Mouse (Mus musculus): Measurements from ENCODE around the gene Prm2. TPM values are rescaled to one million over a fixed set of nuclear protein-coding genes. Genes with fewer than 3 reads are reported as not detected.

The Prm2 gene
- polyA plus RNA-seq, 1 experiment from 2014 or later: not detected

DNA sequence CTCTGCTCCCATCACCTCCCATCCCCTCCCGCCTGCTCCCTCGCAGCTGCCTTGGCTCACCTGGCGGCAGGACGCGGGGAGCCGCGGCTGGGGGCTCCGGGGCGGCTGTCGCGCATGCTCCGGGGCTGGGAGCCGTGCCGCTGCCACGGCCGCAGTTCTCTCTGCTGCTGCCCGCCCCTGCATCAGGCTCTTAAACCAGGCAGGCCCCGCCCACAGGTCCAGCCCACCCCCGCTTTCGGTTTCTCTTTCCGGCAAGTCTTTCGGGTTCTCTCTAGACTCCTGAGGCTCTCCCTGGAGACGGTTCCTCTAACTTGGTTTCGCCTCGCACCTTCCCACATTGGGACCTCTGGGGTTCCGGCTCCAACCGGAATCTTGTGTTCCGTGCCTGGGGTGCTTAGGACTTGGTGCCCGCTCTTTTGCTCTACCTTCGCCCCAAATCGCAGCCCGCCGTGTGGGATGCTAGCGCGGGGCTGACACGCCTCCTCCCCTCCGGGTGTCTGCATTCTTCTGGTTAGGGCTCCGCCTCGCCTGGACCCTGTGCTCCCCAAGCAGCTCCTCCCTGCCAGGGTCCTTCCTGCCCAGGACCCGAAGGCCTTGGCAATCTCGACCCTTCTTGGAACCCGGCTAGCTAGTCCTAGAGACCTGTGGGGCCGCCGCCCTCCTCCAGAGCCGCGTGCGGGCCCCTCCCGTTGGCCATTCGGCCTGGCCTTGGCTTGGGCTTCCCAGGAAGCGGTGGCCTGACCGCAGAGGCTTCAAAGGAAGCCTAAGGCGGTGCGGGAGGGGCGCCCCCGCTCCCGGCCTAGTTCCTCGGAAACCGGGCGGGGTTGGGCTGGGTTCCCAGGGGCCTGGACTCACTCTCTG is 10.3 kb downstream of the Prm2 start, which contains the start of gene Socs1:
Gene Socs1 (minus strand): TSS at position 166 of the 861 bp plus-strand sequence.
- ATAC-seq (ENCODE audit: insufficient number of reproducible peaks, low FRiP score, low TSS enrichment, low read depth): peak; percentile 91
- under 1% methylated on average over 58 of the region's 59 CpGs for WGBS
- Histone ChIP-seq H3K27ac (replicated peaks) (peak within 1 kb of the TSS; percentile 100), H3K9me3 (replicated peaks) (no peaks in the 10 kb centered on the region), H3K36me3 (no peaks in the 10 kb centered on the region), H3K4me3 (replicated peaks) (peak within 1 kb of the TSS; percentile 75), H3K4me1 (peaks cover 56% of the 10 kb centered on the region), H3K27me3 (no peaks in the 10 kb centered on the region), H3K4me2 (replicated peaks) (peak within 1 kb of the TSS; percentile 84), H3K9ac (peak within 1 kb of the TSS; percentile 74)

DNA sequence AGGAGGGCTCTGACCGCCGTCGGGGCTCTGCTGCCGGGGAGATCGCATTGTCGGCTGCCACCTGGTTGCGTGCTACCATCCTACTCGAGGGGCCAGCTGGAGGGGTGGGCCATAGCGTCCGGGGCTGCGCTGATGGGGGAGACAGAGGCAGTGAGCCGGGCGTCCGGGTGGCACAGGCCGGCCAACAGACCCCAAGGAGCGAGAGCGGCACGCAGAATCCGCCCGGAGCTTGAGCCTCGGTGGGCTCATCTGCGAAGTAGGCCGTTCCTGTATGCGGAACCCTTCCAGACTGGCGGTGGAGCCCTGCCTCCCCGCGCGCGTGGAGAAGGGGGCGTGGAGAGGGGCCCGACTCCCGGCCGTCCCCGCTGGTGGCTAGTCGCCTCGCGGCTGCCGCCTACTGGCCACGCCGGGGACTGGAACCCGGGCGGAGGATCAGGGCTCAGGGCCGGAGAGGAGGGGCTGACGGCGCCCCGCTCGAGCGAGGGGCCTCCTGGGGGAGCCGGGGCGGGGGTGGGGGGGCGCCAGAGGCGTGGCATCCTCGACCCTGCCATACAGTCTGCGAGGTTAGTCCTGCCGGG is 11.1 kb downstream of the Prm2 start:
- Histone ChIP-seq H3K4me1 (peaks cover 62% of the 10 kb centered on the region), H3K27ac (replicated peaks) (peak overlapping the region; percentile 100)

GRCm38 (mm10) chr16:10783883-10784792 is 11.8 kb downstream of the Prm2 start:
- peak overlapping the region; percentile 74 for H3K9ac ChIP-seq
- no peaks in the 10 kb centered on the region for H3K27me3 ChIP-seq
- H3K4me1 ChIP-seq: peaks cover 62% of the 10 kb centered on the region
- peak overlapping the region; percentile 84 for H3K4me2 ChIP-seq (replicated peaks)
- no peaks in the 10 kb centered on the region for H3K9me3 ChIP-seq (replicated peaks)
- 1% methylated on average over 81 of the region's 81 CpGs for WGBS
- no peaks in the 10 kb centered on the region for H3K36me3 ChIP-seq
- peak overlapping the region; percentile 100 for H3K27ac ChIP-seq (replicated peaks)
- ATAC-seq (ENCODE audit: insufficient number of reproducible peaks, low FRiP score, low TSS enrichment, low read depth): no peak
- H3K4me3 ChIP-seq (replicated peaks): peak overlapping the region; percentile 75

More for the DNA sequence above, 11.1 kb downstream of the Prm2 start:
- no peaks in the 10 kb centered on the region for H3K9me3 ChIP-seq (replicated peaks)
- no peaks in the 10 kb centered on the region for H3K36me3 ChIP-seq
- ATAC-seq (ENCODE audit: insufficient number of reproducible peaks, low FRiP score, low TSS enrichment, low read depth): peak; percentile 88
- H3K4me3 ChIP-seq (replicated peaks): peak overlapping the region; percentile 75
- H3K4me2 ChIP-seq (replicated peaks): peak overlapping the region; percentile 84
- WGBS: under 1% methylated on average over 55 of the region's 55 CpGs
- H3K9ac ChIP-seq: peak overlapping the region; percentile 74
- H3K27me3 ChIP-seq: no peaks in the 10 kb centered on the region

- peak overlapping the region; percentile 56; the same call in 1 of the 2 replicates for H3K27ac ChIP-seq (replicated peaks)
- peaks cover 62% of the 10 kb centered on the region for H3K4me1 ChIP-seq
- no peak for ATAC-seq (ENCODE audit: insufficient number of reproducible peaks, low FRiP score, low TSS enrichment, low read depth)
- no peaks in the 10 kb centered on the region for H3K27me3 ChIP-seq
- 0 out of 2 replicates have a peak overlapping the region, but pooled peaks have one; percentile 74 for H3K9ac ChIP-seq
- peak overlapping the region; percentile 84 for H3K4me2 ChIP-seq (replicated peaks)
- H3K36me3 ChIP-seq: no peaks in the 10 kb centered on the region
- H3K4me3 ChIP-seq (replicated peaks): peak overlapping the region; percentile 75
- 47% methylated on average over 8 of the region's 8 CpGs for WGBS
- H3K9me3 ChIP-seq (replicated peaks): no peaks in the 10 kb centered on the region
Measured at GRCm38 (mm10) chr16:10783451-10783850, 12.5 kb downstream of the Prm2 start.

- WGBS: 9% methylated on average over 1 of the region's 1 CpGs
- H3K9me3 ChIP-seq (replicated peaks): no peaks in the 10 kb centered on the region
- no peaks in the 10 kb centered on the region for H3K36me3 ChIP-seq
- ATAC-seq (ENCODE audit: insufficient number of reproducible peaks, low FRiP score, low TSS enrichment, low read depth): no peak
- H3K27me3 ChIP-seq: no peaks in the 10 kb centered on the region
- no peak overlapping the region for H3K9ac ChIP-seq
- peak overlapping the region; percentile 75 for H3K4me3 ChIP-seq (replicated peaks)
- peak overlapping the region; percentile 56 for H3K27ac ChIP-seq (replicated peaks)
- H3K4me2 ChIP-seq (replicated peaks): peak overlapping the region; percentile 84
- H3K4me1 ChIP-seq: peaks cover 62% of the 10 kb centered on the region
Measured at GRCm38 (mm10) chr16:10783152-10783434, 12.8 kb downstream of the Prm2 start.

DNA sequence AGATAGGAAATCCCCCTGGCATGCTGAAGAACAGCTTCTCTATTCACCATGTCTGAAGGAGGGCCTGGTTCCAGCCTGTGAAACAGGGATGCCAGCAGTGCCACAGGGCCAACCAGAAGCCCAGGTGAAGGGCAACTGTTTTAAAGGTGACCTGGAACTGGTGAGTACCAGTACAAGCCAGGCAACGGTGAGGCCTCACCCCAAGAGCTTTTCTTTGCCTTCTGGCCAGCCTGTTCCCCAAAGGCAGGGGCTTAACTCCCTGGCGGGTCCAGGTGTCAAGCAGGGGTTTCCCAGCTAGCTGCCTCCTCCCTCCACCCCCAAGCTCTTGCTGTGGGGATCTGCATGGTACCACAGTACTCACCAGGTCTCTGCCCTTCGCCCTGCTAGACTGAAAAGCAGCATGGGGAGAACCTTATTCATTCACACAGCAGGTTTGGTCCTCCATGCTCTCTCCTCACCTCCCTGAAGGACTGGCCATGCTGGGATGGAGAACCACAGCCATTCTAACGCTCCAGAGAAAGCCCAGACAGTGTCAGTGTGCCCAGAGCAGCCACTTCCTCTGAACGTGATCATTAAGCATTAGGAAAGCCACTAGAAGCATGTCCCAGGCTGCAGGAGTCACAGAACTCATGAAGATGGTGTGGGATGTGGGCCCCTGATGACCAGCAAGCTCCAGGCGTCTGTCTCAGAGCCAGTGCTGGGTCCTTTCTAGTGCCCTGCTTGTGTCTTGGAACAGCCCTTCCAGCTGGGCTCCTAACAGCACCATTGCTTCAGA is 13.4 kb downstream of the Prm2 start:
- Histone ChIP-seq H3K9ac (no peak overlapping the region), H3K27ac (replicated peaks) (peak overlapping the region; percentile 56), H3K4me1 (peaks cover 62% of the 10 kb centered on the region), H3K27me3 (no peaks in the 10 kb centered on the region), H3K4me3 (replicated peaks) (peak overlapping the region; percentile 75), H3K4me2 (replicated peaks) (peak overlapping the region; percentile 84), H3K9me3 (replicated peaks) (no peaks in the 10 kb centered on the region), H3K36me3 (no peaks in the 10 kb centered on the region)
- WGBS: 31% methylated on average over 6 of the region's 6 CpGs
- ATAC-seq (ENCODE audit: insufficient number of reproducible peaks, low FRiP score, low TSS enrichment, low read depth): no peak

DNA sequence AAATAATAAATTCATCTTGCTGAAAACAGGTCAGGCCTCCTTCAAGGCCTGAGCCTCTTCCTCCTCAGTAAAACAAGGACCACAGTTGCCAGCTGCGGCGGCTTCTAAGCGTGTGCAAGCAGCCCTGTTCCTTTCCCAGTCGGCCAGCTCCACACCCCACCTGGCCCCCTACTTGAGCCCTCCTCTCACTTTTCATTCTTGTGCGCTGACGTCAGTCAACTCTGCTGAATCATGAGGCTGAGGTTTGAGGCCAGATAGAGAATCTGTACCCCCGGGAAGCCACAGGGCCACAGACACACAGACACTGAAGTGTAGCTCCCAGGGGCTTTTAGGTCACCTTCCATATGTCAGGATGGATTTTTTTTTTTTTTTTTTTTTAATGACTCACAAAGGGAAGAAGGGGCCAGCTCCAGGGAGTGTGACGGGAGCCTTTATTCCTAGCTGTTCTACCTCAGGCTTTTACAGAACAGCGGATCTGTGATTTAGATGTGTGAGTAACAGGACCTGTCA is 14.0 kb downstream of the Prm2 start:
- Histone ChIP-seq H3K27ac (replicated peaks) (peak overlapping the region; percentile 72; the same call in 1 of the 2 replicates), H3K4me3 (replicated peaks) (peak overlapping the region; percentile 75; the same call in 1 of the 2 replicates), H3K36me3 (no peaks in the 10 kb centered on the region), H3K27me3 (no peaks in the 10 kb centered on the region), H3K4me1 (peaks cover 56% of the 10 kb centered on the region), H3K9ac (no peak overlapping the region), H3K9me3 (replicated peaks) (no peaks in the 10 kb centered on the region), H3K4me2 (replicated peaks) (peak overlapping the region; percentile 84; the same call in 1 of the 2 replicates)
- WGBS: 26% methylated on average over 9 of the region's 9 CpGs
- no peak for ATAC-seq (ENCODE audit: insufficient number of reproducible peaks, low FRiP score, low TSS enrichment, low read depth)

- Histone ChIP-seq H3K4me1 (peaks cover 44% of the 10 kb centered on the region), H3K9me3 (replicated peaks) (no peaks in the 10 kb centered on the region), H3K4me3 (replicated peaks) (no peak overlapping the region), H3K36me3 (no peaks in the 10 kb centered on the region), H3K9ac (no peak overlapping the region), H3K27ac (replicated peaks) (peak overlapping the region; percentile 72), H3K27me3 (no peaks in the 10 kb centered on the region), H3K4me2 (replicated peaks) (0 out of 2 replicates have a peak overlapping the region, but pooled peaks have one; percentile 17)
- WGBS: 44% methylated on average over 5 of the region's 5 CpGs
- no peak for ATAC-seq (ENCODE audit: insufficient number of reproducible peaks, low FRiP score, low TSS enrichment, low read depth)
Measured at GRCm38 (mm10) chr16:10780631-10781120, 15.3 kb downstream of the Prm2 start.

DNA sequence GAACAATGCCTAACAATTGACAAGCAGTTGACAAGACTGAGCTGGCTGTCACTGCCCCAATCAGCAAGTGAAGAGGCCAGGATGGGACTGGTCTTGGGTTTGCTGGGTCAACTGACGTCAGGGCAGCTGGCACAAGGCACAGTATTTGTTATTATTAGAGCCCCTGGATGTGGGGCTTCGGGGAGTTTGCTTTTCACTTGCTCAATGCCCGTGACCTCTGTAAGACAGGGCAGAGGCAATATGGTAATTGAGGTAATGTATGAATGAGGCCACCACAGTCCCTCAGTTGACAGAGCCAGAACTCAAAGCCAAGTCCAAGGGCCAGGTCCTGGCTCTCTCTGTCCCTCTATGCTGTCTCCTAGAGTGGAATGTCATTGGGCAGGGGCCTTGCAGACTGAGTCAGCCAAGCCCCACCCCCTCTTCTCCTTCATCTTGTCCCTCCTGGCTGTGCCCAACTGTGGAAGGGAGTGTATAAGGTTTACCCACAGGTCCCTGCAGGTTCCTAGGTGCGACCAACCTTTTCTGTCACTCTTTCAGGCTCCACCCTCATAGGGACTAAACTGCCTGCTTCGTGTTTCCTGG is 18.3 kb downstream of the Prm2 start:
- no peaks in the 10 kb centered on the region for H3K36me3 ChIP-seq
- H3K4me1 ChIP-seq: peaks cover 27% of the 10 kb centered on the region
- ATAC-seq (ENCODE audit: insufficient number of reproducible peaks, low FRiP score, low TSS enrichment, low read depth): no peak
- H3K9ac ChIP-seq: no peak overlapping the region
- H3K27ac ChIP-seq (replicated peaks): no peak overlapping the region
- H3K4me2 ChIP-seq (replicated peaks): no peak overlapping the region
- no peaks in the 10 kb centered on the region for H3K27me3 ChIP-seq
- no peak overlapping the region for H3K4me3 ChIP-seq (replicated peaks)
- no peaks in the 10 kb centered on the region for H3K9me3 ChIP-seq (replicated peaks)
- 67% methylated on average over 5 of the region's 5 CpGs for WGBS

GRCm38 (mm10) chr16:10776322-10776721 is 19.6 kb downstream of the Prm2 start:
- H3K9ac ChIP-seq: no peak overlapping the region
- H3K4me3 ChIP-seq (replicated peaks): no peak overlapping the region
- H3K4me2 ChIP-seq (replicated peaks): no peak overlapping the region
- H3K27ac ChIP-seq (replicated peaks): no peak overlapping the region
- no peaks in the 10 kb centered on the region for H3K27me3 ChIP-seq
- peaks cover 14% of the 10 kb centered on the region for H3K4me1 ChIP-seq
- ATAC-seq (ENCODE audit: insufficient number of reproducible peaks, low FRiP score, low TSS enrichment, low read depth): no peak
- 49% methylated on average over 7 of the region's 7 CpGs for WGBS
- no peaks in the 10 kb centered on the region for H3K36me3 ChIP-seq
- no peaks in the 10 kb centered on the region for H3K9me3 ChIP-seq (replicated peaks)

All from embryonic facial prominence, embryonic 15.5 days (tissue).